Mouse (Mus musculus) ES-Bruce4 (cell line): ENCODE measurements around the gene Tpo. TPM values are rescaled to one million over a fixed set of nuclear protein-coding genes. Genes with fewer than 3 reads are reported as not detected.
A peak's percentile ranks its signal among the peaks of the same experiment; 100 is the strongest.

Experiments
- H3K27ac ChIP-seq: 2 replicates; pipeline ENCODE4 v1.5.1; 2012; ENCODE audit warnings: low read length, inconsistent platforms; ENCODE audit not compliant: insufficient read depth
- H3K27me3 ChIP-seq: 2 replicates; pipeline ENCODE4 v1.6.1; 2012; ENCODE audit warnings: mild to moderate bottlenecking, low read length, inconsistent platforms; ENCODE audit not compliant: control insufficient read depth, poor library complexity, insufficient read depth, severe bottlenecking
- H3K36me3 ChIP-seq: 2 replicates; pipeline ENCODE4 v1.6.1; 2012; ENCODE audit warnings: inconsistent platforms, mild to moderate bottlenecking, low read length, moderate library complexity; ENCODE audit not compliant: control insufficient read depth, poor library complexity, insufficient read depth, severe bottlenecking
- H3K4me1 ChIP-seq: one replicate; pipeline ENCODE4 v1.8.1; 2011; ENCODE audit warnings: low read length; ENCODE audit not compliant: control insufficient read depth, insufficient read depth
- H3K4me3 ChIP-seq: 2 replicates; pipeline ENCODE4 v1.5.1; 2011; ENCODE audit warnings: low read depth, mild to moderate bottlenecking, low read length
- H3K9ac ChIP-seq: 2 replicates; pipeline ENCODE4 v1.6.1; 2012; ENCODE audit warnings: low read depth, mild to moderate bottlenecking, inconsistent platforms; ENCODE audit not compliant: poor library complexity, severe bottlenecking
- H3K9me3 ChIP-seq: replicated peaks from 2 replicates; pipeline ENCODE4 v1.6.1; 2012; ENCODE audit warnings: mild to moderate bottlenecking, low read length, inconsistent platforms; ENCODE audit not compliant: control insufficient read depth, poor library complexity, insufficient read depth, severe bottlenecking
- CTCF ChIP-seq: IDR thresholded peaks from one replicate; pipeline ENCODE4 v1.8.1; 2011; ENCODE audit warnings: low read depth, low read length
- EP300 ChIP-seq: IDR thresholded peaks from 2 replicates; pipeline ENCODE4 v1.6.1; 2011; ENCODE audit warnings: low read depth, low read length; ENCODE audit not compliant: insufficient read depth
- POLR2A ChIP-seq: IDR thresholded peaks from one replicate; pipeline ENCODE4 v1.8.1; 2011; ENCODE audit warnings: low read length; ENCODE audit not compliant: insufficient read depth
- polyA plus RNA-seq: library from polyadenylated mRNA; stranded (reverse); fragments of >200 nt; gene quantifications from 2 replicates; pipeline ENCODE4 v1.2.4, GENCODE M21; 2011; ENCODE audit warnings: low read depth; ENCODE audit not compliant: missing spikeins, insufficient read depth, insufficient read length

The Tpo gene
- polyA plus RNA-seq, 1 experiment = not detected

GRCm38 (mm10) chr12:30102891-30103565 lies 29.4 kb downstream of the Tpo start:
- Histone ChIP-seq H3K4me3 (peak overlapping the region; percentile 58), H3K9ac (no peak overlapping the region), H3K9me3 (no peaks in the 10 kb centered on the region), H3K27ac (no peak overlapping the region), H3K27me3 (no peaks in the 10 kb centered on the region), H3K4me1 (no peaks in the 10 kb centered on the region), H3K36me3 (no peaks in the 10 kb centered on the region)
- no peak for TF ChIP-seq POLR2A
- peak; percentile 31 for TF ChIP-seq CTCF

DNA sequence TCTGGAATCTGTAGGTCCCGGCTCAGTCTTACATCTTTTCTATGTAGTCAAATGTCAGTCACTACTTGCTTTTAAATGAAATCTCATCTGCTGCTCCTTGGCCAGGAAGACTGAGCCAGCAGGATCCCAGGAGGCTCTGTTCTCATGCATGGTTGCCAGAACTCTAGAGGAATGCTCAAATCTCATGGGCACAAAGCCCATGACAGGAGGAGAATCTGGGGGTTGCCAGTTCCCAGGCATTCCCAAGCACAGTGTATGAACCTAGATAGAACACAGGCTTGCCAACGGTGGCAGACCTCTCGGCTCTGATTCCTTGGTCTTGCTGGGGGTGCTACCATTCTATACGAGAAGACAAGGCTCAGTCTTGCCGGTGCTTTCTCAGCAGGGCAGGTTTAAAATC lies 40.3 kb downstream of the Tpo start:
- no peak for TF ChIP-seq EP300
- no peak for TF ChIP-seq CTCF
- no peak for TF ChIP-seq POLR2A

DNA sequence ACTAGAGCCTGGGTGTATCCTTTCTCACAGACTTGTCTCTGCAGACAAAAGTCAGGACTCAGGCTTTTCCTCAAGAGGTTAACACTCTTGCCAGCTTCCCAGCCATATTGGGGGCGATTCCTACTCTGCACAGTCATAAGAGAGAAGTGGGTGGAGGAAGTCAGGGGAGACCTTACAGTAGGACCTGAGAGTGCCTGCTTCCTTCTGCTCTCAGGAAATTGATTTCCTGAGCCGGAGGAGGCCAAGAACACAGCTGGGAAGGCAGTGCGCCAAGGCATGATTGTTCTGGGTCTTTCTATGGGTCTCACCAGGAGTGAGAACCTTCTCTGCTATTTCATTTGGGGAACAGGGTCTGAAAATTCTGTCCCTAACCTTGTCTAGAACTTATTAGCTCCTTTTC lies 48.5 kb downstream of the Tpo start:
- no peak overlapping the region for H3K4me3 ChIP-seq
- TF ChIP-seq POLR2A (no peak), CTCF (no peak), EP300 (no peak)
- H3K27me3 ChIP-seq = no peaks in the 10 kb centered on the region
- no peaks in the 10 kb centered on the region for H3K36me3 ChIP-seq
- H3K9ac ChIP-seq = no peak overlapping the region
- H3K4me1 ChIP-seq = no peaks in the 10 kb centered on the region
- H3K9me3 ChIP-seq = no peaks in the 10 kb centered on the region
- no peak overlapping the region for H3K27ac ChIP-seq

More for the DNA sequence above, 40.3 kb downstream of the Tpo start:
- Histone ChIP-seq H3K4me1 (no peaks in the 10 kb centered on the region), H3K9me3 (no peaks in the 10 kb centered on the region), H3K36me3 (no peaks in the 10 kb centered on the region), H3K27ac (no peak overlapping the region), H3K4me3 (no peak overlapping the region), H3K9ac (no peak overlapping the region), H3K27me3 (no peaks in the 10 kb centered on the region)

DNA sequence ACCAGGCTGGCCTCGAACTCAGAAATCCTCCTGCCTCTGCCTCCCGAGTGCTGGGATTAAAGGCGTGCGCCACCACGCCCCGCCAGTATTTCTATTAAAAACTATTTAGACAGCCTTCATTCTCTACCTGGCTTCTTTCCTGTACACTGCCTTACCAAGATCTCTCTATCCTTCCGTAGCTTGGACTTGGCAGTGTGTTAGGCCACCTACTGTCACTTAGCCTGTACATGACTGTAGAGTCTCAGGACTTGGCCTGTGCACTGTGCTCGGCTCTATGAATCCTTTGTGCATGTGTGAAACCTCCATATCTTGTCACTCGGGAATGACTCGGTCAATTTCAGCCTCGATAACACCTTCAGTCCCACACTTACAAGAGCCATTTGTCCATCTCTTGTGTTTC lies 55.4 kb downstream of the Tpo start:
- H3K9me3 ChIP-seq = no peaks in the 10 kb centered on the region
- H3K4me3 ChIP-seq = no peak overlapping the region
- H3K36me3 ChIP-seq = no peaks in the 10 kb centered on the region
- H3K27ac ChIP-seq = no peak overlapping the region
- no peaks in the 10 kb centered on the region for H3K27me3 ChIP-seq
- H3K9ac ChIP-seq = no peak overlapping the region
- TF ChIP-seq POLR2A (no peak), EP300 (no peak), CTCF (no peak)
- no peaks in the 10 kb centered on the region for H3K4me1 ChIP-seq

- H3K4me3 ChIP-seq = no peak overlapping the region
- H3K9ac ChIP-seq = no peak overlapping the region
- H3K27me3 ChIP-seq = no peaks in the 10 kb centered on the region
- no peaks in the 10 kb centered on the region for H3K9me3 ChIP-seq
- no peaks in the 10 kb centered on the region for H3K36me3 ChIP-seq
- no peak overlapping the region for H3K27ac ChIP-seq
- TF ChIP-seq CTCF (no peak), POLR2A (no peak), EP300 (no peak)
- no peaks in the 10 kb centered on the region for H3K4me1 ChIP-seq
These were observed 56.1 kb downstream of the Tpo start for GRCm38 (mm10) chr12:30076316-30076715.

GRCm38 (mm10) chr12:30069321-30069720 lies 63.1 kb downstream of the Tpo start:
- Histone ChIP-seq H3K4me3 (no peak overlapping the region), H3K27ac (no peak overlapping the region), H3K4me1 (no peaks in the 10 kb centered on the region), H3K9ac (no peak overlapping the region), H3K9me3 (peaks cover 10% of the 10 kb centered on the region), H3K36me3 (no peaks in the 10 kb centered on the region), H3K27me3 (no peaks in the 10 kb centered on the region)
- no peak for TF ChIP-seq POLR2A

DNA sequence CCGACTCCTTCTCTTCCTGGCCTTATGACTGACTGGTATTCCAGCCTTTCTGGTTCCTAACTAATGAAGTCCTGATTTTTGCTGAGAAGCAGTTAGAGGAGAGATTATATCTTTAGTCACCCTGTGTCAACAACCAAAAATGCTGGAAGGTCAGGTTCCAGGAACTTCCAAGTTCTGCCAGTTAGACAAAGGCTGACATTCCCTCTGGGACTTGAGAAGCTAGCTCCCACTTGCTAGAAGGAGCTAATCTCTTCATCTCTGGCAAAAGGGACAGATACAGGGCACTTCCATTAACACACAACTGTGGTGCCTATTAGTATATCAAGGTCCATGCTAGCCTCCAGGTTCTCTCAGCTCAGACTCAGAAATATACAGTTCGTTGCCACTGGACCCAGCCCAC lies 64.6 kb downstream of the Tpo start:
- no peak overlapping the region for H3K27ac ChIP-seq
- no peak overlapping the region for H3K4me3 ChIP-seq
- H3K9me3 ChIP-seq = peaks cover 19% of the 10 kb centered on the region
- no peaks in the 10 kb centered on the region for H3K27me3 ChIP-seq
- H3K36me3 ChIP-seq = no peaks in the 10 kb centered on the region
- no peaks in the 10 kb centered on the region for H3K4me1 ChIP-seq
- no peak overlapping the region for H3K9ac ChIP-seq
- no peak for TF ChIP-seq POLR2A
- no peak for TF ChIP-seq CTCF
- TF ChIP-seq EP300 = no peak
